Mouse (Mus musculus): ENCODE data around the gene Hoxd11. TPM values are rescaled to one million over a fixed set of nuclear protein-coding genes. Genes with fewer than 3 reads are reported as not detected.

Hoxd11 gene
- polyA plus RNA-seq, 1 experiment: not detected

- no peak for DNase-seq (ENCODE audit: low read depth in 1 of 2, low spot score in 2 of 2)
- 20% methylated on average over 3 of the region's 3 CpGs for WGBS
- peaks cover 43% of the 10 kb centered on the region for H3K27me3 ChIP-seq (ENCODE audit: control insufficient read depth, insufficient read depth, low read length)
Observed at GRCm38 (mm10) chr2:74670632-74671188, 8.6 kb upstream of the Hoxd11 start.

DNA sequence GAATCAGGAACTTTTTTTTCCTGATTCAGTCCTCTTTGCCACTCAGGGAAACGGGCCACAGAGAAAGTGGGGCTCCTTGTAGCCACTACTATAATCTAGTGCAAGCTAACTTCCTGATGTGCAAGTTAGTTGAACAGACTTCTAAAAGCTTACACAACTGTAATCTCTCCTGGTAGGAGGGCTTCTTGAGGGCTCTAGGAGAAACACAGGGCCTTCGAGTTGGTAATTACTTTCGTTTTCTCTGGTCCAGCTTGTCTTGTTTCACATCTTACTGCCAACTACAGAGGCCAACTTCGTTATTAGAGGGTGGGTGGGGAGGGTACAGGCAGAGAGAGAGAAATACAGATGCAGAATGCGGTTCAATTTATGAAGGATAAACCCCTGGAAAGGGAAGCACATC lies 7.5 kb upstream of the Hoxd11 start:
- no peak overlapping the region for H3K4me3 ChIP-seq (ENCODE audit: extremely low read depth, insufficient read depth, insufficient read length)
- peaks cover 40% of the 10 kb centered on the region for H3K27me3 ChIP-seq (ENCODE audit: control insufficient read depth, insufficient read depth, low read length)
- no peak overlapping the region for H3K27ac ChIP-seq (ENCODE audit: insufficient read depth, low read length)
- no peaks in the 10 kb centered on the region for H3K36me3 ChIP-seq (ENCODE audit: control insufficient read depth, insufficient read depth, low read length)
- H3K4me1 ChIP-seq (ENCODE audit: control insufficient read depth, insufficient read depth, insufficient read length): peaks cover 2% of the 10 kb centered on the region
- TF ChIP-seq CTCF (IDR thresholded peaks at IDR 0.05; ENCODE audit: extremely low read depth, insufficient read depth, insufficient read length, insufficient replicate concordance) (no peak), POLR2A (IDR thresholded peaks at IDR 0.05; ENCODE audit: low read depth, low read length) (no peak)
- WGBS: 23% methylated on average over 5 of the region's 5 CpGs
- no peak for DNase-seq (ENCODE audit: low read depth in 1 of 2, low spot score in 2 of 2)

More at GRCm38 (mm10) chr2:74670632-74671188, 8.6 kb upstream of the Hoxd11 start:
- no peak for TF ChIP-seq CTCF (IDR thresholded peaks at IDR 0.05; ENCODE audit: extremely low read depth, insufficient read depth, insufficient read length, insufficient replicate concordance)
- no peak for TF ChIP-seq POLR2A (IDR thresholded peaks at IDR 0.05; ENCODE audit: low read depth, low read length)
- H3K4me3 ChIP-seq (ENCODE audit: extremely low read depth, insufficient read depth, insufficient read length): no peak overlapping the region
- H3K36me3 ChIP-seq (ENCODE audit: control insufficient read depth, insufficient read depth, low read length): no peaks in the 10 kb centered on the region
- peaks cover 2% of the 10 kb centered on the region for H3K4me1 ChIP-seq (ENCODE audit: control insufficient read depth, insufficient read depth, insufficient read length)
- H3K27ac ChIP-seq (ENCODE audit: insufficient read depth, low read length): no peak overlapping the region

DNA sequence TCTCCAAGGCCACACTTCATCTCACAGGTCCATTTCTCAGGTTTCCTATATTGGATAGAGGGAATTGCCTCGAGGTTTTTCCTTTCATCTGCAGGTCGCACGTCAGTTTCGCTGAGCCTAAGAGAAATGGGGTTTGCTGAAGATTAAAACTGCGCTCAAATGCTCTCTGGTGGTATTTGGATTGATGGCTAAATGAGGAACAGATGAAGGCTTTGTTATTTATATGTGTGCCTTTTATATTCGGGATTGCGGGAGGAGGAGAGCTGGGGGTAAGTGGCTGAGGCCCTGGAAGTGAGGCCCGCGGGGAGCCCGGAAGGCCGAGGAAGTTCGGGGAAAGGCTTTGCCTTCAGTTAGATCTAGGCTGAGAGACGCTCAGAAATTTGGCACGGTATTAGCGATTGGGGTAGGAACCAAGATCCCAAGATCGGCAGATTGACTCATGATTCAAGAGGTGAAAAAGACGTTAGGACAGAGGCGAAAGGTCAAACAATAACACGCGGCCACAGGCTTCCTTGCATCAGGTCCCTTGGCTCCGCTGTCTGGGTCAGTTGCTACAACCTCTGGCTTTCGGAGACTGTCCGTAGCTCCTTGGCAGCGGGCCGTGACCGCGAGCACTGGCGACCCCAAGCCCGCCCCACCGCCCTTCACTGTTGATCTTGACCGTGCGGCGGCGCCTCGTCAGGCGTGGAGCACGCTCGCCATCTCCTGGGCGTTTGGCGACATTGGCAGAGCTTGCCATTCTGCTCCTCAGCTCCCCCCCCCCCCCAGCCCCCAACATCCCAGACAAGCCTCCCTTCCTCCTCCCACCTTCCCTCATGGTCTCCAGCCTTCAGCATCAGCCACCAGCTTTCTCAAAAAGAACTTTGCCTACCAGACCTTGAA lies 6.6 kb upstream of the Hoxd11 start:
- peaks cover 2% of the 10 kb centered on the region for H3K4me1 ChIP-seq (ENCODE audit: control insufficient read depth, insufficient read depth, insufficient read length)
- H3K36me3 ChIP-seq (ENCODE audit: control insufficient read depth, insufficient read depth, low read length): no peaks in the 10 kb centered on the region
- TF ChIP-seq POLR2A (IDR thresholded peaks at IDR 0.05; ENCODE audit: low read depth, low read length): no peak
- TF ChIP-seq CTCF (IDR thresholded peaks at IDR 0.05; ENCODE audit: extremely low read depth, insufficient read depth, insufficient read length, insufficient replicate concordance): peak; percentile 72
- H3K4me3 ChIP-seq (ENCODE audit: extremely low read depth, insufficient read depth, insufficient read length): peak overlapping the region; percentile 31; the same call in 1 of the 2 replicates
- H3K27me3 ChIP-seq (ENCODE audit: control insufficient read depth, insufficient read depth, low read length): peaks cover 38% of the 10 kb centered on the region
- no peak overlapping the region for H3K27ac ChIP-seq (ENCODE audit: insufficient read depth, low read length)
- WGBS: 5% methylated on average over 40 of the region's 40 CpGs
- DNase-seq (ENCODE audit: low read depth in 1 of 2, low spot score in 2 of 2): peak in 1 of 2 experiments; percentile 36

GRCm38 (mm10) chr2:74673835-74674425 lies 5.4 kb upstream of the Hoxd11 start:
- TF ChIP-seq POLR2A (IDR thresholded peaks at IDR 0.05; ENCODE audit: low read depth, low read length) (no peak), CTCF (IDR thresholded peaks at IDR 0.05; ENCODE audit: extremely low read depth, insufficient read depth, insufficient read length, insufficient replicate concordance) (no peak)
- H3K4me3 ChIP-seq (ENCODE audit: extremely low read depth, insufficient read depth, insufficient read length): no peak overlapping the region
- H3K27me3 ChIP-seq (ENCODE audit: control insufficient read depth, insufficient read depth, low read length): peaks cover 31% of the 10 kb centered on the region
- no peak for DNase-seq (ENCODE audit: low read depth in 1 of 2, low spot score in 2 of 2)
- 8% methylated on average over 24 of the region's 24 CpGs for WGBS
- peaks cover 2% of the 10 kb centered on the region; the same call in 1 of the 2 replicates for H3K4me1 ChIP-seq (ENCODE audit: control insufficient read depth, insufficient read depth, insufficient read length)
- H3K36me3 ChIP-seq (ENCODE audit: control insufficient read depth, insufficient read depth, low read length): no peaks in the 10 kb centered on the region
- H3K27ac ChIP-seq (ENCODE audit: insufficient read depth, low read length): no peak overlapping the region

DNA sequence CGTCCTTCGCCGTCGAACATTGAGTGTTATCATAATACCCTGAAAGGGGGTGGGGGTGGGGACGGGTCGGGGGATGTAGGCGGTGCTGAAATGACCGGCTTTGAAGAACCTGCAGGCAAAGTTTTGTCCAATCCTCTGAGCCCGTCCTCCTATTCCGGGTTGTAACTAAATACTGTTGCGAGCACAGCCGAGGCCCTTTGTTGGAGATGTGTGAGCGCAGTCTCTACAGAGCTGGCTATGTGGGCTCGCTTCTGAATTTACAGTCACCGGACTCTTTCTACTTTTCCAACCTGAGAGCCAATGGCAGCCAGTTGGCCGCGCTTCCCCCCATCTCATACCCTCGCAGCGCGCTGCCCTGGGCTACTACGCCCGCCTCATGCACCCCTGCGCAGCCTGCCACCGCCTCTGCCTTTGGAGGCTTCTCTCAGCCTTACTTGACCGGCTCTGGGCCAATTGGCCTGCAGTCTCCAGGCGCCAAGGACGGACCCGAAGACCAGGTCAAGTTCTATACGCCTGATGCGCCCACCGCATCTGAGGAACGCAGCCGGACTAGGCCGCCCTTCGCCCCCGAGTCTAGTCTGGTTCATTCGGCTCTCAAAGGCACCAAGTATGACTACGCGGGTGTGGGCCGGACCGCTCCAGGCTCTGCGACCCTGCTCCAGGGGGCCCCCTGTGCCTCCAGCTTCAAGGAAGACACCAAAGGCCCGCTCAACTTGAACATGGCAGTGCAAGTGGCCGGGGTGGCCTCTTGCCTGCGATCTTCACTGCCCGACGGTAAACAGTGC lies 4.3 kb upstream of the Hoxd11 start, which contains the start of gene Hoxd12:
Hoxd12 (plus strand) TSS at position 133 of the 785 bp plus-strand sequence.
- Histone ChIP-seq H3K4me1 (ENCODE audit: control insufficient read depth, insufficient read depth, insufficient read length) (peaks cover 2% of the 10 kb centered on the region; the same call in 1 of the 2 replicates), H3K4me3 (ENCODE audit: extremely low read depth, insufficient read depth, insufficient read length) (no peak within 1 kb of the TSS), H3K27me3 (ENCODE audit: control insufficient read depth, insufficient read depth, low read length) (peaks cover 36% of the 10 kb centered on the region), H3K36me3 (ENCODE audit: control insufficient read depth, insufficient read depth, low read length) (no peaks in the 10 kb centered on the region), H3K27ac (ENCODE audit: insufficient read depth, low read length) (no peak within 1 kb of the TSS)
- TF ChIP-seq CTCF (IDR thresholded peaks at IDR 0.05; ENCODE audit: extremely low read depth, insufficient read depth, insufficient read length, insufficient replicate concordance) (no peak), POLR2A (IDR thresholded peaks at IDR 0.05; ENCODE audit: low read depth, low read length) (no peak)
- WGBS: 10% methylated on average over 47 of the region's 47 CpGs
- DNase-seq (ENCODE audit: low read depth in 1 of 2, low spot score in 2 of 2): no peak

GRCm38 (mm10) chr2:74675666-74676282 lies 3.6 kb upstream of the Hoxd11 start:
- no peak overlapping the region for H3K4me3 ChIP-seq (ENCODE audit: extremely low read depth, insufficient read depth, insufficient read length)
- H3K4me1 ChIP-seq (ENCODE audit: control insufficient read depth, insufficient read depth, insufficient read length): peaks cover 2% of the 10 kb centered on the region; the same call in 1 of the 2 replicates
- DNase-seq (ENCODE audit: low read depth in 1 of 2, low spot score in 2 of 2): no peak
- peaks cover 39% of the 10 kb centered on the region for H3K27me3 ChIP-seq (ENCODE audit: control insufficient read depth, insufficient read depth, low read length)
- no peaks in the 10 kb centered on the region for H3K36me3 ChIP-seq (ENCODE audit: control insufficient read depth, insufficient read depth, low read length)
- TF ChIP-seq CTCF (IDR thresholded peaks at IDR 0.05; ENCODE audit: extremely low read depth, insufficient read depth, insufficient read length, insufficient replicate concordance) (no peak), POLR2A (IDR thresholded peaks at IDR 0.05; ENCODE audit: low read depth, low read length) (no peak)
- no peak overlapping the region for H3K27ac ChIP-seq (ENCODE audit: insufficient read depth, low read length)
- 13% methylated on average over 24 of the region's 24 CpGs for WGBS
